In genomic region chrX:7595371-7595770, GRCm38 (mm10) we compare ENCODE assay signal across 25 mouse cellular contexts. TPM values are rescaled to one million over a fixed set of nuclear protein-coding genes. Genes with fewer than 3 reads are reported as not detected.
DNase-seq lines count a peak whose midpoint lies in the region; ATAC-seq and TF ChIP-seq lines count a peak whose summit lies in the region.
"Had no signal": no experiment of that assay in that cellular context is flagged by ENCODE, and none has a peak within 500 bp of the region (broad histone marks: within the 10 kb centered on the region; RNA-seq: fewer than 3 reads in every experiment).

No protein-coding gene starts in this region.

- no peak overlapping the region for H3K4me2 ChIP-seq in forebrain, embryonic 14.5 days (ENCODE audit: low read length)
- H3K4me2 ChIP-seq in hindbrain, postnatal 0 days (ENCODE audit: low read depth, low read length): no peak overlapping the region
- no peak overlapping the region for H3K4me2 ChIP-seq in hindbrain, embryonic 11.5 days (replicated peaks; ENCODE audit: low read depth, low read length)
- H3K4me2 ChIP-seq: embryonic facial prominence, embryonic 15.5 days; forebrain, embryonic 13.5 days; heart, embryonic 13.5 days; hindbrain, embryonic 13.5 days; intestine, embryonic 15.5 days had no signal

- no peak overlapping the region for H3K27ac ChIP-seq in forebrain, embryonic 14.5 days (ENCODE audit: low read depth, low read length)
- H3K27ac ChIP-seq in forebrain, embryonic 10.5 days: no peak overlapping the region
- H3K27ac ChIP-seq in hindbrain, postnatal 0 days: no peak overlapping the region
- H3K27ac ChIP-seq in hindbrain, embryonic 11.5 days (ENCODE audit: low read depth, low read length): no peak overlapping the region
- H3K27ac ChIP-seq: embryonic facial prominence, embryonic 15.5 days; forebrain, embryonic 13.5 days; gastrocnemius, adult 2 months; heart, embryonic 13.5 days; hindbrain, embryonic 13.5 days; intestine, embryonic 15.5 days had no signal

- H3K4me3 ChIP-seq in forebrain, embryonic 14.5 days (ENCODE audit: low read depth, low read length): no peak overlapping the region
- H3K4me3 ChIP-seq in forebrain, embryonic 10.5 days: no peak overlapping the region
- no peak overlapping the region for H3K4me3 ChIP-seq in hindbrain, postnatal 0 days (ENCODE audit: low read length)
- H3K4me3 ChIP-seq in hindbrain, embryonic 11.5 days (ENCODE audit: low read depth, low read length): no peak overlapping the region
- H3K4me3 ChIP-seq: embryonic facial prominence, embryonic 15.5 days; erythroblast, embryonic 14.5 days; forebrain, embryonic 13.5 days; gastrocnemius, adult 2 months; heart, embryonic 13.5 days; hindbrain, embryonic 13.5 days; intestine, embryonic 15.5 days had no signal

- no peak; the same call in 1 of the 2 replicates for ATAC-seq in forebrain, embryonic 14.5 days
- ATAC-seq in hindbrain, postnatal 0 days: no peak
- no peak for ATAC-seq in hindbrain, embryonic 11.5 days (ENCODE audit: low FRiP score)
- ATAC-seq in megakaryocyte-erythroid progenitor cell, adult 5-6 weeks (replicated peaks; ENCODE audit: low FRiP score, low TSS enrichment, poor library complexity, severe bottlenecking): no peak
- ATAC-seq: forebrain, embryonic 13.5 days; intestine, embryonic 15.5 days had no signal

- peak; percentile 3 for DNase-seq in forebrain, embryonic 14.5 days (ENCODE audit: low spot score)
- no peak for DNase-seq in forebrain, embryonic 10.5 days (ENCODE audit: extremely low spot score, low spot score)
- peak; percentile 8 for DNase-seq in hindbrain, postnatal 0 days (ENCODE audit: low spot score)
- no peak for DNase-seq in hindbrain, embryonic 11.5 days (ENCODE audit: low spot score)
- DNase-seq in right cerebral cortex, postnatal 25 days: peak; percentile 18
- DNase-seq in right cerebral cortex, adult 18-20 months: no peak
- DNase-seq: adrenal gland, postnatal 10 days; cerebellum, adult 2 months; embryo, embryonic 11 days; gastrocnemius, adult 2 months; gastrocnemius, postnatal 25 days; heart, postnatal 36 days had no signal

- H3K9ac ChIP-seq in forebrain, embryonic 14.5 days (ENCODE audit: low read length): no peak overlapping the region
- no peak overlapping the region for H3K9ac ChIP-seq in hindbrain, postnatal 0 days (replicated peaks; ENCODE audit: low read length)
- no peak overlapping the region for H3K9ac ChIP-seq in hindbrain, embryonic 11.5 days (ENCODE audit: low read depth, low read length)
- H3K9ac ChIP-seq: embryonic facial prominence, embryonic 15.5 days; forebrain, embryonic 13.5 days; heart, embryonic 13.5 days; hindbrain, embryonic 13.5 days; intestine, embryonic 15.5 days had no signal

- H3K9me3 ChIP-seq in forebrain, embryonic 14.5 days (replicated peaks; ENCODE audit: control insufficient read depth, low read length): no peaks in the 10 kb centered on the region
- H3K9me3 ChIP-seq in forebrain, embryonic 10.5 days: no peaks in the 10 kb centered on the region
- no peaks in the 10 kb centered on the region for H3K9me3 ChIP-seq in hindbrain, postnatal 0 days (ENCODE audit: low read length)
- no peaks in the 10 kb centered on the region; the same call in 1 of the 2 replicates for H3K9me3 ChIP-seq in hindbrain, embryonic 11.5 days (ENCODE audit: control insufficient read depth, low read length)
- H3K9me3 ChIP-seq: embryonic facial prominence, embryonic 15.5 days; forebrain, embryonic 13.5 days; heart, embryonic 13.5 days; hindbrain, embryonic 13.5 days; intestine, embryonic 15.5 days had no signal

- 75% methylated on average over 6 of the region's 9 CpGs for WGBS in forebrain, embryonic 14.5 days
- 92% methylated on average over 9 of the region's 9 CpGs for WGBS in forebrain, embryonic 10.5 days
- WGBS in hindbrain, postnatal 0 days: 78% methylated on average over 9 of the region's 9 CpGs
- 95% methylated on average over 9 of the region's 9 CpGs for WGBS in hindbrain, embryonic 11.5 days

- no peaks in the 10 kb centered on the region for H3K4me1 ChIP-seq in forebrain, embryonic 14.5 days (ENCODE audit: control insufficient read depth, insufficient read depth, low read length)
- no peaks in the 10 kb centered on the region for H3K4me1 ChIP-seq in forebrain, embryonic 10.5 days
- no peaks in the 10 kb centered on the region for H3K4me1 ChIP-seq in hindbrain, postnatal 0 days (ENCODE audit: insufficient read depth, low read length)
- no peaks in the 10 kb centered on the region for H3K4me1 ChIP-seq in hindbrain, embryonic 11.5 days (replicated peaks; ENCODE audit: control insufficient read depth, insufficient read depth, low read length)
- H3K4me1 ChIP-seq: embryonic facial prominence, embryonic 15.5 days; forebrain, embryonic 13.5 days; heart, embryonic 13.5 days; hindbrain, embryonic 13.5 days; intestine, embryonic 15.5 days had no signal

- TF ChIP-seq CTCF in hindbrain, postnatal 0 days (IDR thresholded peaks at IDR 0.05; ENCODE audit: low read depth): no peak

- peaks cover 26% of the 10 kb centered on the region; the same call in 1 of the 2 replicates for H3K36me3 ChIP-seq in forebrain, embryonic 14.5 days (ENCODE audit: control insufficient read depth, insufficient read depth, low read length)
- peaks cover 84% of the 10 kb centered on the region for H3K36me3 ChIP-seq in forebrain, embryonic 10.5 days (replicated peaks)
- no peaks in the 10 kb centered on the region for H3K36me3 ChIP-seq in hindbrain, postnatal 0 days (ENCODE audit: insufficient read depth, low read length)
- H3K36me3 ChIP-seq in hindbrain, embryonic 11.5 days (ENCODE audit: control insufficient read depth, insufficient read depth, low read length): no peaks in the 10 kb centered on the region
- H3K36me3 ChIP-seq: intestine, embryonic 15.5 days had no signal

- no peaks in the 10 kb centered on the region for H3K27me3 ChIP-seq in forebrain, embryonic 14.5 days (replicated peaks; ENCODE audit: control insufficient read depth, insufficient read depth, low read length)
- no peaks in the 10 kb centered on the region for H3K27me3 ChIP-seq in forebrain, embryonic 10.5 days (ENCODE audit: poor library complexity, severe bottlenecking)
- no peaks in the 10 kb centered on the region for H3K27me3 ChIP-seq in hindbrain, postnatal 0 days (ENCODE audit: insufficient read depth, low read length)
- H3K27me3 ChIP-seq in hindbrain, embryonic 11.5 days (ENCODE audit: control insufficient read depth, insufficient read depth, low read length): no peaks in the 10 kb centered on the region
- H3K27me3 ChIP-seq: embryonic facial prominence, embryonic 15.5 days; forebrain, embryonic 13.5 days; heart, embryonic 13.5 days; hindbrain, embryonic 13.5 days; intestine, embryonic 15.5 days had no signal

RNA-seq across cellular contexts. Expression of gene Ccdc22, which starts 9.9 kb away (rescaled TPM):
- polyA plus RNA-seq in forebrain, embryonic 14.5 days (2014; fragmentation: Nextera tagmentation; extraction: Ambion mirVana): 37.0 and 44.0 TPM in 2 replicates
- 35.8 and 38.0 TPM in 2 replicates for polyA plus RNA-seq in forebrain, embryonic 10.5 days (2016; fragmentation: Nextera tagmentation; extraction: Ambion mirVana)
- total RNA-seq in hindbrain, postnatal 0 days (2014; rRNA removed): 35.6 and 47.6 TPM in 2 replicates
- 20.5 and 21.5 TPM in 2 replicates for polyA plus RNA-seq in hindbrain, postnatal 0 days (2015; fragmentation: Nextera tagmentation; extraction: Ambion mirVana)
- polyA plus RNA-seq in hindbrain, embryonic 11.5 days (2014; fragmentation: Nextera tagmentation; extraction: Ambion mirVana): 22.4 and 25.8 TPM in 2 replicates
- total RNA-seq in megakaryocyte-erythroid progenitor cell, adult 5-6 weeks (2014; fragmentation: Nextera tagmentation): 19.6 and 31.5 TPM in 2 replicates
- total RNA-seq in megakaryocyte-erythroid progenitor cell, adult 5-6 weeks (2017): 18.2 and 21.6 TPM in 2 replicates

RNA-seq across cellular contexts. Expression of gene Cacna1f, which starts 11.5 kb away (rescaled TPM):
- polyA plus RNA-seq in forebrain, embryonic 14.5 days (2014; fragmentation: Nextera tagmentation; extraction: Ambion mirVana): not detected in 2 replicates
- polyA plus RNA-seq in forebrain, embryonic 10.5 days (2016; fragmentation: Nextera tagmentation; extraction: Ambion mirVana): 0.02 TPM in 1 of 2 replicates, not detected in the other
- total RNA-seq in hindbrain, postnatal 0 days (2014; rRNA removed): 0.10 TPM in 1 of 2 replicates, not detected in the other
- 0.11 and 0.33 TPM in 2 replicates for polyA plus RNA-seq in hindbrain, postnatal 0 days (2015; fragmentation: Nextera tagmentation; extraction: Ambion mirVana)
- polyA plus RNA-seq in hindbrain, embryonic 11.5 days (2014; fragmentation: Nextera tagmentation; extraction: Ambion mirVana): 0.04 TPM in 1 of 2 replicates, not detected in the other
- not detected in 2 replicates for total RNA-seq in megakaryocyte-erythroid progenitor cell, adult 5-6 weeks (2014; fragmentation: Nextera tagmentation)
- total RNA-seq in megakaryocyte-erythroid progenitor cell, adult 5-6 weeks (2017): not detected in 2 replicates
- total RNA-seq: adrenal gland, postnatal 10 days; gastrocnemius, adult 2 months; gastrocnemius, postnatal 25 days; heart, postnatal 36 days; MEL had no signal
- polyA plus RNA-seq: C2C12; embryonic facial prominence, embryonic 11.5 days; erythroblast, embryonic 14.5 days; heart, embryonic 13.5 days; heart, postnatal 0 days; hindbrain, embryonic 13.5 days; intestine, embryonic 15.5 days had no signal

RNA-seq across cellular contexts. Expression of gene Ppp1r3f, which starts 21.3 kb away (rescaled TPM):
- polyA plus RNA-seq in forebrain, embryonic 14.5 days (2014; fragmentation: Nextera tagmentation; extraction: Ambion mirVana): 2.6 and 3.3 TPM in 2 replicates
- polyA plus RNA-seq in forebrain, embryonic 10.5 days (2016; fragmentation: Nextera tagmentation; extraction: Ambion mirVana): 1.3 and 1.6 TPM in 2 replicates
- 19.7 and 23.3 TPM in 2 replicates for total RNA-seq in hindbrain, postnatal 0 days (2014; rRNA removed)
- 7.1 and 8.6 TPM in 2 replicates for polyA plus RNA-seq in hindbrain, postnatal 0 days (2015; fragmentation: Nextera tagmentation; extraction: Ambion mirVana)
- 1.3 and 1.6 TPM in 2 replicates for polyA plus RNA-seq in hindbrain, embryonic 11.5 days (2014; fragmentation: Nextera tagmentation; extraction: Ambion mirVana)
- 3.0 TPM in 1 of 2 replicates, not detected in the other for total RNA-seq in megakaryocyte-erythroid progenitor cell, adult 5-6 weeks (2014; fragmentation: Nextera tagmentation)
- 0.19 and 2.5 TPM in 2 replicates for total RNA-seq in megakaryocyte-erythroid progenitor cell, adult 5-6 weeks (2017)

RNA-seq across cellular contexts. Expression of gene Foxp3, which starts 21.9 kb away (rescaled TPM):
- polyA plus RNA-seq in forebrain, embryonic 14.5 days (2014; fragmentation: Nextera tagmentation; extraction: Ambion mirVana): 0.09 TPM in 1 of 2 replicates, not detected in the other
- 0.09 TPM in 2 replicates for polyA plus RNA-seq in forebrain, embryonic 10.5 days (2016; fragmentation: Nextera tagmentation; extraction: Ambion mirVana)
- total RNA-seq in hindbrain, postnatal 0 days (2014; rRNA removed): not detected in 2 replicates
- polyA plus RNA-seq in hindbrain, postnatal 0 days (2015; fragmentation: Nextera tagmentation; extraction: Ambion mirVana): 0.08 and 0.10 TPM in 2 replicates
- polyA plus RNA-seq in hindbrain, embryonic 11.5 days (2014; fragmentation: Nextera tagmentation; extraction: Ambion mirVana): 0.10 TPM in 1 of 2 replicates, not detected in the other
- total RNA-seq in megakaryocyte-erythroid progenitor cell, adult 5-6 weeks (2014; fragmentation: Nextera tagmentation): not detected in 2 replicates
- total RNA-seq in megakaryocyte-erythroid progenitor cell, adult 5-6 weeks (2017): 0.11 TPM in 1 of 2 replicates, not detected in the other
- total RNA-seq: granulocyte monocyte progenitor cell, adult 5-6 weeks; heart, postnatal 36 days had no signal
- polyA plus RNA-seq: embryonic facial prominence, embryonic 11.5 days; erythroblast, embryonic 14.5 days; forebrain, embryonic 13.5 days; heart, postnatal 0 days; intestine, embryonic 15.5 days had no signal

RNA-seq across cellular contexts. Expression of gene Syp, which starts 42.9 kb away (rescaled TPM):
- 69.2 and 96.1 TPM in 2 replicates for polyA plus RNA-seq in forebrain, embryonic 14.5 days (2014; fragmentation: Nextera tagmentation; extraction: Ambion mirVana)
- 9.2 and 11.6 TPM in 2 replicates for polyA plus RNA-seq in forebrain, embryonic 10.5 days (2016; fragmentation: Nextera tagmentation; extraction: Ambion mirVana)
- total RNA-seq in hindbrain, postnatal 0 days (2014; rRNA removed): 500 and 512 TPM in 2 replicates
- polyA plus RNA-seq in hindbrain, postnatal 0 days (2015; fragmentation: Nextera tagmentation; extraction: Ambion mirVana): 320 and 325 TPM in 2 replicates
- polyA plus RNA-seq in hindbrain, embryonic 11.5 days (2014; fragmentation: Nextera tagmentation; extraction: Ambion mirVana): 13.9 and 14.5 TPM in 2 replicates
- 0.52 TPM in 1 of 2 replicates, not detected in the other for total RNA-seq in megakaryocyte-erythroid progenitor cell, adult 5-6 weeks (2014; fragmentation: Nextera tagmentation)
- total RNA-seq in megakaryocyte-erythroid progenitor cell, adult 5-6 weeks (2017): 0.72 TPM in 1 of 2 replicates, not detected in the other
- total RNA-seq: common myeloid progenitor, adult 5-6 weeks had no signal

Comparison
In these comparisons a context has a peak if more than half of its experiments do, and no peak if none do; other contexts are left out.
1. DNase-seq: peak in forebrain, embryonic 14.5 days (single experiment), hindbrain, postnatal 0 days (single experiment) and right cerebral cortex, postnatal 25 days (single experiment); none in forebrain, embryonic 10.5 days (single experiment), hindbrain, embryonic 11.5 days (single experiment) and right cerebral cortex, adult 18-20 months (single experiment).